26 mouse cellular contexts compared by ENCODE assay signal in genomic region chr3:51934531-51935485, GRCm38 (mm10).
DNase-seq lines count a peak whose midpoint lies in the region; ATAC-seq and TF ChIP-seq lines count a peak whose summit lies in the region.
"Had no signal": no experiment of that assay in that cellular context is flagged by ENCODE, and none has a peak within 500 bp of the region (broad histone marks: within the 10 kb centered on the region; RNA-seq: fewer than 3 reads in every experiment).

No protein-coding gene starts in this region.

- no peak for ATAC-seq in neural tube, embryonic 11.5 days (ENCODE audit: insufficient read depth, low FRiP score, low TSS enrichment)
- no peak for ATAC-seq in hindbrain, postnatal 0 days
- ATAC-seq: forebrain, postnatal 0 days; hindbrain, embryonic 16.5 days; intestine, embryonic 16.5 days; liver, embryonic 12.5 days; liver, postnatal 0 days had no signal

- TF ChIP-seq CTCF in hindbrain, postnatal 0 days (IDR thresholded peaks at IDR 0.05; ENCODE audit: low read depth): no peak

- no peak overlapping the region for H3K9ac ChIP-seq in neural tube, embryonic 11.5 days (ENCODE audit: low read length)
- no peak overlapping the region for H3K9ac ChIP-seq in hindbrain, postnatal 0 days (replicated peaks; ENCODE audit: low read length)
- H3K9ac ChIP-seq: forebrain, embryonic 12.5 days; forebrain, postnatal 0 days; heart, embryonic 13.5 days; liver, embryonic 12.5 days; liver, postnatal 0 days had no signal

- H3K4me2 ChIP-seq in neural tube, embryonic 11.5 days (ENCODE audit: low read depth): no peak overlapping the region
- H3K4me2 ChIP-seq in hindbrain, postnatal 0 days (ENCODE audit: low read depth, low read length): no peak overlapping the region
- H3K4me2 ChIP-seq: forebrain, embryonic 12.5 days; heart, embryonic 13.5 days; liver, embryonic 12.5 days had no signal

- no peaks in the 10 kb centered on the region for H3K4me1 ChIP-seq in neural tube, embryonic 11.5 days (ENCODE audit: control insufficient read depth, insufficient read depth, low read length)
- no peaks in the 10 kb centered on the region for H3K4me1 ChIP-seq in hindbrain, postnatal 0 days (ENCODE audit: insufficient read depth, low read length)
- H3K4me1 ChIP-seq: liver, embryonic 12.5 days had no signal

- WGBS in neural tube, embryonic 11.5 days: 90% methylated on average over 13 of the region's 13 CpGs
- 89% methylated on average over 13 of the region's 13 CpGs for WGBS in hindbrain, postnatal 0 days

- H3K4me3 ChIP-seq in neural tube, embryonic 11.5 days (ENCODE audit: low read depth, low read length): no peak overlapping the region
- no peak overlapping the region for H3K4me3 ChIP-seq in hindbrain, postnatal 0 days (ENCODE audit: low read length)
- H3K4me3 ChIP-seq: erythroblast, embryonic 14.5 days; forebrain, embryonic 12.5 days; heart, embryonic 13.5 days; liver, embryonic 12.5 days had no signal

- DNase-seq in neural tube, embryonic 11.5 days (ENCODE audit: low spot score): no peak
- no peak for DNase-seq in neural tube, embryonic 10.5 days (ENCODE audit: extremely low spot score, low spot score)
- DNase-seq in ES-CJ7 (ENCODE audit: low read depth, low spot score): peak; percentile 15
- DNase-seq in ZHBTc4 (ENCODE audit: low read depth, low spot score): peak; percentile 43
- no peak for DNase-seq in ovary, postnatal 10 days (ENCODE audit: low spot score)
- DNase-seq in hindbrain, postnatal 0 days (ENCODE audit: low spot score): no peak
- no peak for DNase-seq in heart, postnatal 4 days
- DNase-seq: adrenal gland, postnatal 25 days; cerebellum, adult 11-12 months; cerebellum, postnatal 10 days; forebrain, postnatal 0 days; heart, postnatal 10 days; kidney, adult 8-10 months; layer of hippocampus, postnatal 36 days; left cerebral cortex, postnatal 4 days; liver, postnatal 0 days; lung, postnatal 4 days; midbrain, embryonic 14.5 days; right cerebral cortex, adult 18-20 months had no signal

- no peaks in the 10 kb centered on the region for H3K36me3 ChIP-seq in neural tube, embryonic 11.5 days (ENCODE audit: control insufficient read depth, insufficient read depth, low read length)
- no peaks in the 10 kb centered on the region for H3K36me3 ChIP-seq in hindbrain, postnatal 0 days (ENCODE audit: insufficient read depth, low read length)
- H3K36me3 ChIP-seq: forebrain, embryonic 12.5 days; heart, embryonic 13.5 days; liver, embryonic 12.5 days had no signal

- no peaks in the 10 kb centered on the region for H3K9me3 ChIP-seq in neural tube, embryonic 11.5 days (ENCODE audit: control insufficient read depth, low read length)
- no peaks in the 10 kb centered on the region for H3K9me3 ChIP-seq in hindbrain, postnatal 0 days (ENCODE audit: low read length)
- H3K9me3 ChIP-seq: forebrain, embryonic 12.5 days; liver, embryonic 12.5 days had no signal

- 0 out of 2 replicates have a peak overlapping the region, but pooled peaks have one; percentile 4 for H3K27ac ChIP-seq in neural tube, embryonic 11.5 days (ENCODE audit: low read depth, low read length)
- H3K27ac ChIP-seq in hindbrain, postnatal 0 days: no peak overlapping the region
- H3K27ac ChIP-seq: forebrain, embryonic 12.5 days; heart, embryonic 13.5 days; kidney, postnatal 0 days; liver, embryonic 12.5 days had no signal

- H3K27me3 ChIP-seq in neural tube, embryonic 11.5 days (ENCODE audit: control insufficient read depth, insufficient read depth, low read length): no peaks in the 10 kb centered on the region
- H3K27me3 ChIP-seq in hindbrain, postnatal 0 days (ENCODE audit: insufficient read depth, low read length): no peaks in the 10 kb centered on the region
- H3K27me3 ChIP-seq: forebrain, embryonic 12.5 days; heart, embryonic 13.5 days; liver, embryonic 12.5 days had no signal

Comparison
In these comparisons a context has a peak if more than half of its experiments do, and no peak if none do; other contexts are left out.
1. DNase-seq: peak in ES-CJ7 (single experiment) and ZHBTc4 (single experiment); none in neural tube, embryonic 11.5 days (single experiment), neural tube, embryonic 10.5 days (single experiment), ovary, postnatal 10 days (single experiment), hindbrain, postnatal 0 days (single experiment) and heart, postnatal 4 days (single experiment).